Mouse (Mus musculus): ENCODE data around the gene Pitpnc1.

GRCm38 (mm10) chr11:107394245-107394644 lies 76.3 kb downstream of the Pitpnc1 start:
- TF ChIP-seq CTCF (IDR thresholded peaks at IDR 0.05; ENCODE audit: low read depth) = no peak
- no peak for TF ChIP-seq EP300 (IDR thresholded peaks at IDR 0.05; ENCODE audit: low read depth)
